Mouse (Mus musculus) retina, adult 2 months (tissue): ENCODE data around the gene Pdzd8.

ENCODE experiments used
- DNase-seq: peaks from one replicate; pipeline ENCODE4 v3.0.0-alpha.2; 2012; ENCODE audit warnings: low read depth, low spot score

Gene Pdzd8

GRCm38 (mm10) chr19:59354906-59355305 is 9.3 kb upstream of the Pdzd8 start:
- DNase-seq: no peak

DNA sequence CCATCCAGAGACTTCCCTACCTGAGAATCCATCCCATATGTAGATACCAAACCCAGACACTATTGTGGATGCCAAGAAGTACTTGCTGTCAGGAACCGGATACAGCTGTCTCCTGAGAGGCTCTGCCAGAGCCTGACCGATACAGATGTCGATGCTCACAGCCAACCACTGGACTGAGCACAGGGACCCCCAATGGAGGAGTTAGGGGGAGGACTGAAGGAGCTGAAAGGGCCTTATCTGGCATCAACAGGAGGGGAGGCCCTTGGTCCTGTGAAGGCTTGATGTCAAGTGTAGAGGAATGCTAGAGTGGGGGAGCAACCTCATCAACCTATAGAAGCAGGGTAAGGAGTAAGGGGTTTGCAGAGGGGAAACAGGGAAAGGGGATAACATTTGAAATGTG is 7.2 kb upstream of the Pdzd8 start:
- DNase-seq: no peak

- DNase-seq: no peak
Measured at GRCm38 (mm10) chr19:59351151-59351889, 5.7 kb upstream of the Pdzd8 start.

- no peak for DNase-seq
Measured at GRCm38 (mm10) chr19:59350273-59350903, 4.8 kb upstream of the Pdzd8 start.

GRCm38 (mm10) chr19:59349329-59349960 is 3.9 kb upstream of the Pdzd8 start:
- DNase-seq: no peak

- DNase-seq: no peak
Measured at GRCm38 (mm10) chr19:59346325-59346724, 745 bp upstream of the Pdzd8 start.

DNA sequence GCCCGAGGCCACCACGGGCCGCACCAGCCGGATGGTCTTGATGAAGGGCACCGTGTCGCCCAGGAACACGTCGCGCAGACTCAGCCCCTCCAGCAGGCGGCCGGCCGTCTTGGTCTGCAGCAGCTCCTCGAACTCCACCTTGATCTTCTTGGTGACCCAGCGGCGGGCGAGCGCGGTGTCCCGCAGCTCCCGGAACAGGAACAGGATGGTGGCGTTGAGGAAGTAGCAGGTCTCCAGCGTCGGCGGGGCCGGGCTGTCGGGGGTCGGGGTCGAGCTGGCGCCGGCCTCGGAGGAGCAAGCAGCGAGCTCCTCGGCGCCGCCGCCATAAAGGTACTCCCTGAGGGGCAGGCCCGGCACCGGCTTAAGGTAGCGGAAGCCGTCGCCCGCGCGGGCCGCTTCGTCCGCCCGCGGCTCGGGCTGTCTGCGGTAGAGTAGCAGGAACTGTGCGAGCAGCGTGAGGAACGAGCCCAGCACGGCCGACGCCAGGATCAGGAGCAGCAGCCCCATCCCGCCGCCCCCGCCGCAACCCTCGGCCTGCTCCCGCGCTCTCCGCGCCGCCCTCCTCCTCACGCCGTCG is 411 bp downstream of the Pdzd8 start:
- DNase-seq: no peak

DNA sequence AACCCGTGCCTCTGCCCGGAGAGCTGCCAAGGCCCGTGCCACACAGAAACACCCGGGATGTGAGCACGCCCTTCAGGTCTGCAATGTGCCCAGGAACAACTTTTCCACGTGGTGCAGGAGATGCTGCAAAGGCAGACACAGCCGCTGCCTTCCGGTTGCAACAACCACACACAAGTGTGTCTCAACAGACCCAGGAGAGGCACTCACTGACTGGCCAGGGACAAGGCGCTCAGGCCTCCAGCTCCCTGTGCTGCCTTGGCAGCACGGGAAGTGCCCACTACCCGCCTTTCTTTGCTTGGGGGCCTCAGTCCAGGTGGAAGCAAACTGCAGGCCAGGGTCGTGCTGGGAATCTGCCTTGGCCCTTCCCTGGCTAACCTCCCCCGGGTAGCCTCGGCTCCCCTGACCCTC is 1.3 kb downstream of the Pdzd8 start:
- no peak for DNase-seq

- no peak for DNase-seq
Measured at GRCm38 (mm10) chr19:59342964-59343363, 2.6 kb downstream of the Pdzd8 start.

DNA sequence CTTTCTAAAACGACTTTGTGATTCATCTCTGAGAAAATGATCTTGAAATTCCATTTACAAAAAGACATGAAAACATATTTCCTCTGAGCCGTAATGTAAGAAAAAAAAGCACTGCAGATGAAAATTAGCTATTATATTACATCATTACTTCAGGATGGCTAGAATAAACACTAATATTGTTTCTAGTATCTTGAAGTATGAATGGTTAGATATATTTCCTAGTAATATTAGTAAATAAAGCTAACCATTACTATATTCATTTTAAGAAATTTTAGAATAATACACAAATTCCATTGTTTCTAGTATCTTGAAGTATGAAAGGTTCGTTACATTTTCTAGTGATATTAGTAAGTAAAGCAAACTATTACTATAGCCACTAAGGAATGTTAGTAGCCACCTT is 5.7 kb downstream of the Pdzd8 start:
- no peak for DNase-seq

DNA sequence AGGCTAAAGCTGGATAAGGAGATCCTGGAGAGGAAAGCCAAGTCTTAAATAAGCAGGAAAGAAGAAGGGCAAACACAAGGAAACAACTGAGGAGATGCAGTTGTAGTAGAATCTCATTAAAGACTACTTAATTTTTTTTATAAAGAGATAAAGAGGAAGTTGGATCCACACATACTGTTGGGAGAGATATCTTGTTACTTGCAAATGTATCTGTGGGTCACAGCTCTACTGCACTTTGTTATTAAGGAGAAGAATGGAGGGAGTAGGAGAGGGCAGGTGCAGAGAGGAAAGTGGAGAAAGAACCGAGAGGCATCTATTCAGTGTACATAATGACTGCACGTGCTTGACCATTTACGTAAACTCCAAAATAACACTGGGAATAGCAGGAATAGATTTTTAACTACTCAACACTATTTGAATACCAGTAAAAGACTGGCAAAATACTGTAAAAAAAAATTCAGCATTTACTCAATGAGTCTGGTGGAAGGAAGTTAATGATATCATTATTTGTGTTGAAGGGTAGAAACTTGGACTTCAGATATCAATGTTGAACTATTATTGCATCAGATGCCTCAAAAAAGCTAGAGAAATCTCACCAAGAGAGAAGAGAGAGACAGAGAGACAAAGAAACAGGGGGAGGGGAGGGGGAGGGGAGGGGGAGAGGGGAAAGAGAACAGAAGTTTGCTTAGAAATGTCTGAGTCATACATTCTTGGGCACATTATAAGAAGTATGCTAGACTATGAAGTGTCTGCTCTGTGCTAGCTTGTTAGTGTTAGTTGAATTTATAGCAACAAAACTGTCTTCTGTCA is 7.5 kb downstream of the Pdzd8 start:
- no peak for DNase-seq

GRCm38 (mm10) chr19:59336655-59337054 is 8.9 kb downstream of the Pdzd8 start:
- DNase-seq: no peak

DNA sequence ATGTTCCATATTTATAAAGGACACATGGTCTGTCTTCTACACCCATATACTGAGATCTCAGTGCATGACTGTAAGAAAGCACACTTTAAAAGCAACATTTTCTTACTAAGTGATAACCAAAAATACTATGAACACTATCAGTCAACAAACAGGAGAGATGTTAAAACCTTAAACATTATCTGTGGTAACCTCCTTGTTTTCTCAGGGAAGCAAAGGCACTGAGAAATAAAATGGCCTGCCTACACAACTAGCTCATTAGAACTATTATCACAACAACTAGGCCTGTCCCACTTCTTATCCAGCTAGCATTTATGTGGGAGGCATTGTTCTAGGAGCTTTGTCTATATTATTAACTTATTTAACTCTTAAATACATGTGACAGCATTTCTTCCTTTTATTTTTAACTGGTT is 14.8 kb downstream of the Pdzd8 start:
- no peak for DNase-seq

DNA sequence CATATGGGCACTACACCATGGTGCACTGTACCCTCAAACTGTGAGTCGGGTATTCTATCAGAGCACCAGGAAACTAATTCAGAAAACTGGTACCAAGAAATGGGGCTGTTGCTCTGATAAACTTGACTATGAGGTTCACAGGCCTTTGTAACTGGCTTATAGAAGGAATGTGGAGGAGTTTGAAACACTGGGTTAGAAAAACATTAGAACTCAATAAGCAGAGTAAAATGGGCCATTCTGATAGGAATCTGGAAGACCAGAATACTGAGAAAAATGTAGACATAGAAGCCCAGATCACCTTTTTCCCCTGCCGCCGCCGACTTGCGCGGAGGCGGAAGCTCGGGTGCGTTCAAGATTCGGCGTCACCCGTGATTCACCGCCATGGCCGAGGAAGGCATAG is 23.6 kb downstream of the Pdzd8 start, which contains the start of gene Rps12-ps3:
TSS of gene Rps12-ps3 (plus strand) at position 301 of the 400 bp plus-strand sequence.
- no peak for DNase-seq

- no peak for DNase-seq
Measured at GRCm38 (mm10) chr19:59316571-59316970, 29.0 kb downstream of the Pdzd8 start.

DNA sequence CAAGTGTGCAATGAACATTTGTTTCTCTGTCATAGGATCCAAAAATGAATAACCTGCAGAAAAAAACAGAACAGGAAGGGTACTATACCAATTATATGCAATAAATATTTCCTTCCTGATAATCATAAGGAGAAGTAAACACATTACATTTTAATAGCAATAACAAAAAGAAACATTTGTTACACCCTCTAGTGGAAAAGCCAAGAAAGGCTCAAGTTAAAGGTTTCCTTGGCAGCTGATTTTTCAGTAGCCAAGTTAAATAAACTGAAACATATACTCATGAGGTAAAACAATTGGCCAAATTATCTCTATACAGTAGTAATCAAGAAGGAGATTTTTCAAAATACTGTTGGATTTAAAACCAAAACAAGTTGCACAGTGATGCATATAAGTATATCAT is 30.3 kb downstream of the Pdzd8 start:
- no peak for DNase-seq

- DNase-seq: no peak
Measured at GRCm38 (mm10) chr19:59292183-59292839, 53.3 kb downstream of the Pdzd8 start.

GRCm38 (mm10) chr19:59289811-59290210 is 55.8 kb downstream of the Pdzd8 start:
- no peak for DNase-seq

DNA sequence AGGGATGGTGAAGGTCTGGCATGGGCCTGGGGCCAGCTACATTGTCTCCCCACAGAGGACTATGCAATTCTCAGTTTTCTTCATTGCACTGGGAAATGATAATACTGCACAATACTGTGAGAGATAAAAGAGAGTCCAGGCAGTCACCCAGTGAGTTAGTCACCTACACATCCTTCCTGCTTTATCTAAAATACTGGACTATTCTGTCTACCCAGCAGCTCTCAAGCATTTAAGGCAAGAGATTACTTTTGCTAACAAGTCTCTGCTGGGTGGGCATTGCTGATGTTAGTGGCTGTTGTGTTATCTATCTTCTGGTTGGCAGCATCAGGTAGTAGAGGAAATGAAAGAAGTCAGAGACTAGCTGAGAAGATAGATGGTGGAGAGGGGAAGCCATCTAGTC is 56.5 kb downstream of the Pdzd8 start:
- DNase-seq: no peak

- no peak for DNase-seq
Measured at GRCm38 (mm10) chr19:59282001-59282400, 63.6 kb downstream of the Pdzd8 start.

DNA sequence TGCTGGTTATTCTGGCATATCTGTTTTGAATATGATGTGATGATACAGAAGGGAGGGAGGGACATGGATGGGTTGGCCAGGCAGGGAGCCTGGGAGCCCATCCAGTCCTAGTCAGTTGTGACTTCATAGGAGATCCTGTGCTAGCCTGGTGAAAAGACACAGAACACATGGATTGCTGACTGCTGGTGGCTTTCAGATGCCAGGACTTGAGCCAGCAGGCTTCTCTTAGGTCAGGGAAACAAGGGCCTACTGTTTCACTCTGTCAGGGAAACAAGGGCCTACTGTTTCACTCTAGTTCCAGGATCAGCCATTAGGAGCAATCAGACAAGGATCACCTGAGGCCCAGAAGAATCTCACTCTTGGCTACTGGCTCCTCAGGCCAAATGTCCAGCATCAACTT is 64.7 kb downstream of the Pdzd8 start:
- DNase-seq: no peak
